Mouse (Mus musculus) CH12F3 (cell line): ENCODE results near the gene Magi2.

ENCODE experiments used
- in situ Hi-C: fragments of 300-500 bp; cut with MboI; formaldehyde crosslinking; loops from 2 replicates; pipeline ENCODE4 v1.14.3; 2020; ENCODE audit warnings: low sequenced_read_pairs

Gene Magi2

DNA sequence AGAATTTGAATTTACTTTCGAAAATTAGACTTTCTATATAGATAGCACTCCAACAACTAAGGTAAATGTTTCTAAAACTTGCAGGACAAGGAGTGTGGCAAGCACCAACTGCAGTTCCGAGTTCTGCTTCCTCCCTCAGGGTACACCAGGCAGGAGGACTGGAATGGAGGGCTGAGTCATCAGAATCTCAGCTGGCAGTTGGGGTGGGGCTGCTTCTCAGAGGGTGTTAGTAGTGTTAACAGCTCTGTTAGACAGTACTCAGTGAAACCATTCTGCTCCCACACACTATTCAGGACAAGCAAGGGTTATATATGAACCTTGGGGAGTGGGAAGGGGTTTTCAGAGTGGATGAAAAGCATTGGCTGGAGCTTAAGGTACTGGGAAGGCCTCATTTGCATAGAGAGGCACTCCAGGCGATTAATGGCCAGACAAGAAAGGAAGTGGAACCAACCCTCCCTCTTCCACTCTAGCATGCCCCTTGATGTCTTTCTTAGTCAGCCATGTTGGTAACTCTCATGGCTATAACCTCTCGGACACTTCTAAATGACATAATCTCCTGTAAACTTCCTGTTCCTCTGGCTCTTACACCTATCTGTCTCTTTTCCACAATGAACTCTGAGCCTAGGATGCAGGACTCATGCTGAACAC lies 1402.2 kb downstream of the Magi2 start:
- in situ Hi-C loops, result no loop called here

GRCm38 (mm10) chr5:20634046-20634769 lies 1407.4 kb downstream of the Magi2 start:
- in situ Hi-C loops, result no loop called here

GRCm38 (mm10) chr5:20634822-20635221 lies 1408.0 kb downstream of the Magi2 start:
- in situ Hi-C loops, result no loop called here

DNA sequence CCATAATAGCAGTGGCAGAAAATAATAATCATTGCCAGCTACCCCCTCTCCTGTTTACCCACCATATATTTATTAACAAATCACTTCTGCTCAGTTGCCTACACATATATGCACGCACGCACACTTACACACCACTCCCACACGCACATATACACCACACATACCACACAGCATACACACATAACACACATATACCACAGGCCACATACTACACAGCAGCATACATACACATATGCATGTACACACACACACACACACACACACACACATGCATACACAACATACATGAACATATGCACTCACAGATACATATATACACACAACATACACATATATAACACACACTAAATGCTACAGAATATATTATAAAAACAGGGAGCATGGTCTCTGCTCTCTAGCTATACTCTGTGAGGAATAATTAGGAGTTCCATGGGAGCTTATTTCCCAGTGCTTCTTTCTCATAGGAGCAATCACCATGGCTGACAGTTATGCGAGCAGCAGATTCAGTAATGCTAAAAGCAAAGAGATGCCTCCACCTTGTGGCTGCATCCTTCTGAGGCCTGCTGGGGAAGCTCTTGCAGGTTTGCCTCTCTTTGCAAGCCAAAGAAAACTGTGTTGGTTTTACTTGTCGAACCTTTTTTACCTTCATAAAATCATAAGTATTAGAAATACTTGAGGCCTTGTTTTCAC lies 1410.6 kb downstream of the Magi2 start:
- in situ Hi-C loops, result no loop called here

GRCm38 (mm10) chr5:20642196-20642595 lies 1415.4 kb downstream of the Magi2 start:
- in situ Hi-C loops, result no loop called here

- in situ Hi-C loops, result no loop called here
These were observed 1416.9 kb downstream of the Magi2 start for GRCm38 (mm10) chr5:20643741-20644140.

DNA sequence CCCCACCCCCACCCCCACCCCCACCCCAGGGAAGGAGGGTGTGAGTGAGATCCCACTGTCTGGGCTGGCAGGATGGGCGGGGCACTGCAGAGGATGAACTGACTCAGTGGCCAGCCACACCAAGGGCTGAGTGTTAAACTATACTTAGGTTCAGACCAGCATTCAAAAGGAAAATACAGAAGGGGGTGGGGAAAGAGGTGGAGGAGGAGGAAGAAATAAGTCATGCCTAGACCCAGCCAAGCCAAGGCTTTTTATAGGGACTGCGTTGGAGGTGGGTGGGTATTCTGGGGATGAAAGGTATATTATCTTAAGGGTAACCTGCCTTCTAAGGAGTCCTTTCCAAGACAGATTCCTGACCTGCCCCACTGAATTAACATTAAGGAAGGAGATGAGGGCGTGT lies 1420.1 kb downstream of the Magi2 start:
- in situ Hi-C loops, result no loop called here

DNA sequence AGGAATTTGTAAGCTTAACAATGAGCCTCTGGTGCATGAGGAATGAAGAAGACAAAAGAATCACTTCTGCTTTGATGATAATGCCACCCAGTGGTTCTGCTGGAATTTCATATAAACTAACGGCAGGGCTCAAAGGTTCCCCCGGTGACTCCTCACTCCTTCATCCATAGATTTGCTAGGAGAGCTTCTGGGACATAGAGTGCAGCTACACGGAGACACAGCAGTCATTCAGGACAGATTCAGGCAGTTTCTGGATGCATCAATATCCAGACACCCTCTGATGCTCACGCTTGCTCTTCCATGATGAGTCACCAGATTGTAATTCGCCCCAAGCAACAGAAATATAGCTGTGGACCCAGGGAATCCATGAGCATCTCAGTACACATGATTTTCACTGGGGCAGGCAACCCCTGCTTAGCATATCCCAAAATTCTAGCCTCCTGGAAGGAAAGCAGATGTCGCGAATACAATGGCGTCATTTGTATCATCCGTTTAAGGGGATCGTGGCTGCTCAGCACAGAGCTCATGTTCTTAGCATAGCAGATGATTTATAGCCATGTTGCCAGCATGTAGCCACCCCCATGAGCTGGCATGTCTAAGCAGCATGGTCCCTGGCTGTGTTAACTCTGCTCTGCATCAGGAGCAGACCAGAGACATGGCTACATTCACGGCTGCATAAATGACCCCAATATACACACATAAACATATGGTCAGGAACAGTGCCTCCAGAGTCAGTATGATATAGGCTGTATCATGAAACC lies 1426.8 kb downstream of the Magi2 start:
- in situ Hi-C loops, result no loop called here

DNA sequence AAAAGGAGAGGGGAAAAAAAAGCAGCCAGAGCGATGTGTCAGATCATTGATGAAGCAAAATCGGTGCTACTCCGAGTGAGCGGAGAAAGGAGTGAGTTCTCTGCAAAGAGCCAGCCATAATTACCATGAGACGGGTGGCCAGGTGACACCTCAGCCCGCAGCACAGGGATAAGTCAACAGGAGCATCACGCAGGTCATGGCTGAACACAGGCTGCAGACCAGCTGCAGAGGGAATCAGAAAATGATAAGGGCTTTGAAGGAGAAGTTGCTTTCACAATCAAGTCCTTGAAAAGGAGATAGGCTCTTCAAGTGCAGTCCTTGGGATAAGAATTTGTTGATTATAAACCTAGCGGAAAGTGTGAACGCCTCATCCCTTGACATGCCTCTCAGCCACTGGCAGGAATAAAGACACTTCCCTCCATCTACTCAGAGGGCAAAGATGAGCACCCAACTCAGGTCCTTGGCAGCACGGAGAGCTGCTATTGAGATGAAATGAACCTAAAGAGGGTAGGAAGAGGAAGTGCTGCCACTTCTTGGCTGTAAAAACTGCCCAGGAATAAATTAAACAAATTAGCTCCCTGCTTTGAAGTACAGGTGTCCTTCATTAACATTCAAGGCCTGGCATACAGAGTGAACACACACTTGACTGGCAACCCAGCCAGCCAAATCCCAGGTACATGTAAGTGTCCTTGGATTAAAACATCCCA lies 1428.1 kb downstream of the Magi2 start:
- in situ Hi-C loops, result no loop called here

GRCm38 (mm10) chr5:20657056-20657455 lies 1430.2 kb downstream of the Magi2 start:
- in situ Hi-C loops, result no loop called here

DNA sequence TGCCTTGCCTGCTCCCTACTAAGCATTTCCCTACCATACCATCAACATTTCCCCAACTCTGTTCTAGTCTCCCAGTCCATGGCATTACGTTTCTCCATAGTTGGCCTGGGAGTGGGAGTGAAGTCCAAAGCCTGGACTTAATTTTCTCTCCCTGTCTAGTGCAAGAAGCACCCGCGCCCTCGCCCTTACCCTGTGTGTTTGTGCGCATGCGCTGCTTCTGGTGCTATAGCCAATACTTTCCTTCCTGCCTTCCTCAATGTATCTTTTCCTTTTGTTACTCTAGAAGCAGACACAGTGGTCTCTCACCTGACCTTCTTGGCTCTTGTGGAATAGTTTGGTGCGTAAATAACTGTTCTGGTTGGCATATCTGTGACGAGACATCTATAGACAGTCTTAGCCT lies 1440.8 kb downstream of the Magi2 start:
- in situ Hi-C loops, result no loop called here

DNA sequence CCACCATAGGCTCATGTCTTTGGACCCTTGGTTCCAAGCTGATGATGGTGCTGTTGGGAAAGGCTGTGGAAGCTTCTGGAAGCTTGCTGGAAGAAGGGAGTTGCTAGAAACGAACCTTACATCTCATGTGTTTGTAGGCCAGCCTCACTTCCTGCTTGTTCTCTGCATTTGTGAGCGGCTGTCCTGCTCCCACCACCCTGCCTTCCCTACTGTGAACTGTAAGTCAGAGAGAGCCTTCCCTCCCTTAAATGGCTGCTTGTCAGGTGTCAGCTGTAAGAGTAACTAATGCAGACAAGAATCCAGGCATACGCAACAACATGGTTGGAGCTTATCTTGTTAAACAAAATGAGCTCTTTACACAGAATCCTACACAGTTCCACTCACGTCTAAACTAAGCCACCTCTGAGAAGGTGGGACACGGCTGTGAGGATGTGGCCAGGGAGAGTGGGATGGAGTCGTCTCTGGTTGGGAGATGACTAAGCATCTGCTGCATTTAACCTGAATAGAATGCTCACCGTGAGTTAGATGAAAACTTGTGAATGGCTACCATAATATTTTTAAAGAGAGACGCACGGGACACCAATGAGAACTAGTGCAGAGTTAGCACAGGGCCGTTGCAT lies 1442.0 kb downstream of the Magi2 start:
- in situ Hi-C loops, result no loop called here

DNA sequence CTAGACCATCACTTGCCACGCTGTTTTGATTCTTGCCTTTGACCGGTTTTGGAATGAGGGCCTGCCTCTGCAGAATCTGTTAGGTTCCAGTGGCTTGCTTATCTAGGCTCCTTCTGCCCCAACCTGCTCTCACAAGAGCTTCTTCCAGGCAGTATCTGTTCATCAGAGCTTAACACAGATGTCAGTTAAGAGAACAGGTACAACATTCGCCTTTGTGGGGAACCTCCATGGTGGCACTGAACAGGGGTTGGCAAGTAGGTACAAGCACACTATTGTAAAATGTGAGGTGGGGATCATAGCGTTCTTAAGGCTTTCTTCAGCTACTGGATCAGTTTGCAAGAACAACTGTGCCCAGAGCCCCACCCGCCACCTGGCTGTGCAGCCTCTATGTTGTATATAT lies 1442.6 kb downstream of the Magi2 start:
- in situ Hi-C loops, result no loop called here

DNA sequence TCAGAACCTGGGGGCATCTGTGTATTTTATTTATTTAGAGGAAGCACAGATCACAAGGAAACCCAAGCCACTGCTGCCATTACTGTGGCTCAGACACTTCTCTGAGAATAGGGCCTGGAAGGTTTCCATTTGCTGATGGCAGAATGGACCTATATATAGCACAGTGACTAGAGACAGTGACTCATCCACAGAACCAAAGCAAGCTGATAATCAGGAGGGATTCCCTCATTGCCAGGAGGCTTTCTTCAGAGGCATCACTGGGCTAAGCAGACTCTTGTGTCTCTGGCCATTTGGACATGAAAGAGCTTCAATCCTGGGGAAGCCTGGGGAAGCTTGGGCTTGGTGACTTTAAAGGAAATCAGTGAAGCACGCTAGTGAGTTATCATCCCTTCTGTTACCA lies 1445.0 kb downstream of the Magi2 start:
- in situ Hi-C loops, result no loop called here

- in situ Hi-C loops, result no loop called here
These were observed 1447.7 kb downstream of the Magi2 start for GRCm38 (mm10) chr5:20674523-20674922.

- in situ Hi-C loops, result no loop called here
These were observed 1448.4 kb downstream of the Magi2 start for GRCm38 (mm10) chr5:20675163-20675665.

DNA sequence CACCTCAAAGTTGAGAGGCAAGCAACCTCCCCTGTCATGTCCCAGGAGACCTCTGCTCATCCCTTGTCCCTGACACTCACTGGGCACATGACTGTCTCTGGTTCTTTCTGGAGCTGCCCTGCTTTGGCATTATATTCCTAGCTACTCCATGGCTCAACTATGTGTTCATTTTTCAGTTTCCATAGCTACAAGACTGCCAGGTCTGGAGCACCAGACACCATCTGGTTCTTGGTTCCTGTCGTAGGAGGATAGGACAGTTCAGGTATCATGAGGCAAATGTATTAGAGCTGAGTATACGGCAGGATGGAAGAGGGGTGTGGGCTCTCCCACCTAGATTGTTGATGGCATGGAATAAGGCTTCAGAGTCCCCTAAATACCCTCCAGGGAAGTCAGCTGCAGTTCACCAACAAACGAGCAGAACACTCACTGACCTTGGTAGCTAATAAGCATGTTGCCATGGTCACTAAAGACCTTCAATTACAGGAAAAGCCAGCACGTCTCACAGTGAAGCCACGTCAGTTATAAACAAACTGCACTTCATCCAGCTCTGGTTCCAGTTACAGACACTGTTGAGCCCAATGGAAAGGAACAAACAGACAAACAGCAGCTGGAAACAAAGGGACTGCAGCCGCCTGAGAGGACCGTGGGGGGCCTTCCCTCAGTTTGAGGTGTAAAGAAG lies 1449.5 kb downstream of the Magi2 start:
- in situ Hi-C loops, result no loop called here

DNA sequence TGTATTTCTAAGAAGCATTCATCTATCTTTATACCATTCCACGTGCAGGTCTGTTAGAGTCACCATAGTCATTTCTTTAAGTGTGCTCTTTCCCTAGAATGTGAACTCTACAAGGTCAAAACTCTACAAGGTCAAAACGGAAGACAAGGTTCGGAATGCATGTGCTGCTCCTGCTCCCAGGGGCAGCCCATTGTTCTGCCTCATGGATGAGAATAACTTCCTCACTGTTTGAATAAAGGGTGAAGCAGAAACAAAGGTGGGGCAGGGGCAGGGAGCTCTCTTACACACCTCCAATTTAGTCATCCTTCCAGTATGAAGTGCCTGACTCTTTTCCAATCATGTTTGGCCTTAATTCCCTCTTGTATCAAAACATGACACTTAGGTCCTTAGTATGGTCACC lies 1450.4 kb downstream of the Magi2 start:
- in situ Hi-C loops, result no loop called here

- in situ Hi-C loops, result no loop called here
These were observed 1451.7 kb downstream of the Magi2 start for GRCm38 (mm10) chr5:20678573-20678972.

DNA sequence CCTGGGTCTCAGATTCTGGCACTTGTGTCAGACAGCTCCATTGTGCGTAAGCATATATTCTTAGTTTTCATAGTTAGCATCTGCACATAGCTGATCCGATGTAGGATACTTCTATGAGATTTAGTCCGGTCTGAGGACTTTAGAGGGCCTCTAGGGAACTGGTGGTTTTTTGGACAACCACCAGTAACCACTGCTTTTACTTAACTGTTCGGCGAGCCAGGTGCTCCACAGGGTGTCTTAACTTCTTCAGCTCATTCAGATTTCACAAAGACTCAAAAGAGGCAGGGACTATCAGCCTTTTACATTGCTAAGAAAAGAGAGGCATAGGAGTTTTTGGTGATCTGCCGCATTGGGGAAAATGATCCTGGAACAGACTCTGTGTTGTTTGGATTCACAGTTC lies 1453.1 kb downstream of the Magi2 start:
- in situ Hi-C loops, result no loop called here
